Mouse (Mus musculus): Measurements from ENCODE around the gene Phlda2. TPM values are rescaled to one million over a fixed set of nuclear protein-coding genes. Genes with fewer than 3 reads are reported as not detected.

Phlda2 gene
- polyA plus RNA-seq, 1 experiment from 2014 or later: 15.3 TPM

Other genes starting within 250 kb of the Phlda2 start
- gene Cdkn1c, start 42.1 kb downstream of the Phlda2 start, polyA plus RNA-seq (2014; fragmentation: Nextera tagmentation; extraction: Ambion mirVana): 639 and 672 TPM in 2 replicates
- gene Slc22a18, start 29.4 kb downstream of the Phlda2 start, polyA plus RNA-seq (2014; fragmentation: Nextera tagmentation; extraction: Ambion mirVana): 6.8 and 8.7 TPM in 2 replicates
- 112 and 125 TPM in 2 replicates for gene Nap1l4, start 46.0 kb upstream of the Phlda2 start, polyA plus RNA-seq (2014; fragmentation: Nextera tagmentation; extraction: Ambion mirVana)
- gene Cars, start 96.9 kb upstream of the Phlda2 start, polyA plus RNA-seq (2014; fragmentation: Nextera tagmentation; extraction: Ambion mirVana): 53.9 and 56.5 TPM in 2 replicates
- 0.30 and 0.55 TPM in 2 replicates for gene Tnfrsf26, start 125.6 kb upstream of the Phlda2 start, polyA plus RNA-seq (2014; fragmentation: Nextera tagmentation; extraction: Ambion mirVana)
- 8.6 and 9.1 TPM in 2 replicates for gene Tnfrsf22, start 146.5 kb upstream of the Phlda2 start, polyA plus RNA-seq (2014; fragmentation: Nextera tagmentation; extraction: Ambion mirVana)
- 1.0 and 1.1 TPM in 2 replicates for gene Tnfrsf23, start 182.7 kb upstream of the Phlda2 start, polyA plus RNA-seq (2014; fragmentation: Nextera tagmentation; extraction: Ambion mirVana)